Mouse (Mus musculus) layer of hippocampus, adult 18-20 months (tissue): ENCODE data around the gene Gnai1. TPM values are rescaled to one million over a fixed set of nuclear protein-coding genes. Genes with fewer than 3 reads are reported as not detected.
A peak's percentile ranks its signal among the peaks of the same experiment; 100 is the strongest.

ENCODE experiments used
- DNase-seq, 2 experiments: peaks; one replicate each; pipeline ENCODE4 v3.0.0; 2022; ENCODE audit warnings: low spot score in 2 of 2
- total RNA-seq, 2 experiments: library from RNA; stranded (reverse); gene quantifications; 2 replicates each; pipeline ENCODE4 v1.2.3; 2021

The Gnai1 gene
- total RNA-seq, 2 experiments from 2014 or later: 171 to 175 TPM

DNA sequence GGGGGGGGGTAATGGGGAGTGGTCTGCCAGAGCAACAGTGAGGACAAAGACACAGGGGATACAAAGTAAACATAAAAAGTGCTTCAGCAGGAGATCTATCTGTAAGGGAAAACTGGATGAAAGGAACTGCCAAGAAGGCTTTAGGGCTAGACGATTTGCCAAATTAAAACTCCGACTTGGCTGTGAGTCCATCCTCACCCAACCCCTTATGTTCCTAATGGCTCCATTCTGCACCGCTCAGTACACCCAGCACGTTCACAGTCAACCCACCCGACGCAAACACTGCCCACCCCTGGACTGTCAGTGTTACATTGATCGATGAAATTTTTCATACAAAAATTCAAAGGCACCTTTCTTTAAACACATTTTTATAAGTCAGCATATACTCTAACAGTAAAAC is 71.5 kb downstream of the Gnai1 start:
- no peak for DNase-seq

DNA sequence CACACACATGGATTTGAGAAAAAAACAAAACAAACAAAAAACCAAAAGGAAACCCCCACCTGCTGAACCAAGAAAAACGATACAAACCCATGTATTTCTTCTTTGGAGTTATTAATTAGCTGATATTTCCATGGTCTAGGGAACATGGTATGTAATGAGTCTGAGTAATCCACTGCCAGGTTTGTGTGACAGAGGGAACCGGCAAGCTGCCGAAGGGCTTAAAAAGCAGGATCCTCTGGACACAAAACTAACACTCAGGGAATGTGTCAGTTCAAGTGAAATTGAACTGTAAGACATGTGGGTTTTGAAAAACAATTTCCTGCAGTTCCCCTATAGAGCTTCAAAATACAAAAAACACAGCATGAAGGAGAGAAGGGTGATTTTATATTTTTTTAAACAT is 72.1 kb downstream of the Gnai1 start:
- no peak for DNase-seq

DNA sequence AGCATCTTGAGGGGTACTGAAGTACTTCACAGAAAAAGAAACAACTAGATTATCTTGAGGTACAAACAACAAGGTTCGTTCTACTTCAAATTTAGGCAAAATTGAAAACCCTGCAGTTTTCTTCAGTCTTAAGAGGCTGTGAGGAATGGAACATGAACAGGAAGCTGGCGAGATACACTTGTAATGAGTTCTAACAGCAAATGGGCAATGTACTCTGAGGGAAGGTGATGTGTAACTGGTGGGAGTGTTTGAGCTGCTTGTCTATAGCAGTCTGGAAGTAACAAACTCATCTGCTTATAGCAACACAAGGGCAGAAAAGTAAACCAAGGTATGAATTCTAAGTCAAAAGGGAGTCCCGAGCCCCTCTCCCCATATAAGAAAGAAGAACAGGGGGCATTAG is 78.1 kb downstream of the Gnai1 start:
- no peak for DNase-seq

DNA sequence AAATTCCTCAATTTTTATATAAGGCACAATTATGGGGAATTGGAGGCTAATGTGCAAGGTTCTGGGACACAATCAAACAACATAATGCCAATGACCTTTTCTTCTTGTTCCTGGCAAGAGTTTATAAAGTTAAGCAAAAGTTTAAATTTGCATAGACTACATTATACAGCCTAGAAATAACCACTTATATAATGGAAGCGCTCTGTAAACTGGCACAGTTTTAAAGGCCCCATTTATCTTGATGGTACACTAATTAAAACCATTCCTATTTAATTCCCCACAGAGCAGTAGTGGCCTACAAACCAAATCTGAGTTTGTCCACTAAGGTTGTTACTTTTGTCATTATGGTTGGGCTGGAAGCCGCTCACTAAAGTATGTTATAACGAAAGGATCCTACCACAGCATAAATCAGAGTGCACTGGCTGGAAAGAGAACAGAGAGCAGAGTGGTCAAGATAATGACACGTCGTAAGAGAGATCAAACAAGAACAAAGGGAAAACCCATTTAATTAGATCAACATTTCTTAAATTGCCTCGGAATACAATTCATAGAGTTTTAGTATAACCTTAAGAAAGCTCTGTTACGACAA is 85.7 kb downstream of the Gnai1 start:
- DNase-seq: no peak

DNA sequence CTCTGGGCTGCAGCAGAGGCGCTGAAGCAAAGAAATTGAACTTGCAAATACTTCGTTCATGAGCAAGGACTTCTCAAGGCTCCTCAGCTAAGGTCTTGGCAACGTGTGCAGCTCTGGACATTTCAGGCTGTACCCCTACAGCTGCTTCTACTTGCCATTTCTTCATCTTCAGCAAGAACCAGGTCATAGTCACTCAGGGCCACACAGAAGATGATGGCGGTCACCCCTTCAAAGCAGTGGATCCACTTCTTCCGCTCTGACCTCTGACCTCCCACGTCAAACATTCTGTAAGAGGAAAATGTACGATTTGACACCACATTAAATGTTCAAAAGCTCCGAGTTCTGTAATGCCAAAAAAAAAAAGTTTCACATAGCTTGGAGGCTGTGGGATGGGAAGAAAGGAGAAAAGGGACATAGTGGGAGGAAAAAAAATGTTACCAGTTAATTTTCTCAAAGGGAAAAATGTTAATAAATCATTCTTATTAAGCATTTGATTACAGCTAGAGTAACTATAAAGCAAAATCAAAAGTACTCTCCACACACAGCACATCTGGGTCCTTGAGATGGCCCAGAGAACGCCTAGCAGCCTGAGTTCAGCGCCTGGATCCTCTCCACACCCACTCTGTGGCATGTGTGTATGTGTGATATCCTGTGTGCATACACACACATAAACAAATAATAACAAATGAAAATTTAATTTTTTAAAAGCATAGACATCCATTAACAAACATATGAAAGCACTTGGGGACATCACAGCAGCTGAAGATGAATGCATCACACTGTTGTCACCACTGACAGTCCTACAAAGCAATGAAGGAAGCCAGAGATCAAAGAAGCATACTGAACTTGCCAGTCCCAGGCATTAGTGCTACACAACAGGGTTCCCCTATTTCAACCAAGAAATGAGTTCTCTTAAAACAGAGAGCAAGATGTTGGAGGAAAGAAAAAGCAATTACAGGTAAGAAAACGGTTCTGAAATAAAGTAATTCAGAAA is 86.6 kb downstream of the Gnai1 start:
- DNase-seq: no peak

DNA sequence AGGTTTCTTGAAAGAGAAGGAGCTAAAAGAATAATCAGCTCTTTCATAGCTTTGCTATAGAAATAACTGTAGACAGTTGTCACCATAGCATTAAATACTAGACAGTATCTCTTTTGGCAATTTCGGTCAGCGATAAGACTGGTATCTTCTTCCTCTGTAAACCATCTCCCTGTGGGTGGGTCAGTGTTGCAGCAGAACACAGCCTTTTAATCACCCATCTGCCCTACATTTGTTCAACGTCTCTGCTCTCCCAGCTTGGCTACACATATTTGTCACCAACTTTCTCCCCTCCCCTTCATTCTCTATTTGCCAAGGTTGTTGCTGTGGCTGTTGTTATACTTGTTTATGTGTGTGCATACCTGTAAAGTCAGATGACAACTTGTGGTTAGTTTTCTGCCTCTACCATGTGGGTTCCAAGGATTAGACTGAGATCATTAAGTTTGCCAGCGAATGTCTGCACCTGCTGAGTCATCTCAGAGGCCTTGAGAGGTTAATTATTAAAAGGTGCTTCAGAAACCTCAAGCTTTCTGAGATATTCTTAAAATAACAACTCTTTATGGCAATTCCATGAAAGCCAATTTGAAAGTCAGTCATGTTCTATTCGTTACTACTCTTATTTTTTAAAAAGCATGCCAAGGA is 109.7 kb downstream of the Gnai1 start:
- DNase-seq: no peak

DNA sequence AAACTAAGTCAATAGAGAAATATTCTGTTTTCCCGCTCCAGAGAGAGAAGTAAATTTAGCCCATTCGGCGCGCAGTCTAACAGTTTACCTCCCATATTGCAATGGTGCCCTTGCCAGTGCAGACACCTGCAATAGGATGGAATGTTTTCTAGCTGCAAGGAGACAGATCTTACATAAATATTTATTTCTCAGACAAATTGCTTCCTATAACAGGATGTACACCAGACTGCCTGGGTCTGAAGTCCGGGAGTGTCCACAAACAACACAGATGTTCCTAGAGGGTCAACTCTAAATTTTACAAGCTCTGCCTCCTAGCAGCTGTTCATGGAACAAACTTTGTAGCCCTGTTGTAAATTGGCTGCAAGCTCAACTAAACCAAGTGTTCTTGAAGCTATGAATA is 111.0 kb downstream of the Gnai1 start:
- no peak for DNase-seq

DNA sequence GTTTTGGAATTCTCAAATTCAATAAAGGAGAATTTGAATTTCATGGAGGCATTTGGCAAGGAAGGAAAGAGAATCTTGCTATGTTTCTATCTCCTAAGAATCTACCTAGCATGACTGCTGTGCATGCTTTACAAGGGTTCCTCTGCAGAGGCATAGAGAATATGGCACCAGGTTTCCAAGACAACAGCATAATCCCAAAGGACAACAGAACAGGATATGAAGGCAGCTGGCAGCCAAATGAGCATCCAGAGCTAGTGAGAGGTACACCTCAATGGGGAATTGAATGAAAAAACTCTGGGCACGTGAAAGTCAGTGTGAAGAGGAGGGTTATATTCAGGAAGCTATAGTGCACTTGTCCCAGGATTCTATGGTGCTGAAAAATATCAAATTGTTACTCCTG is 130.8 kb downstream of the Gnai1 start:
- DNase-seq: no peak

DNA sequence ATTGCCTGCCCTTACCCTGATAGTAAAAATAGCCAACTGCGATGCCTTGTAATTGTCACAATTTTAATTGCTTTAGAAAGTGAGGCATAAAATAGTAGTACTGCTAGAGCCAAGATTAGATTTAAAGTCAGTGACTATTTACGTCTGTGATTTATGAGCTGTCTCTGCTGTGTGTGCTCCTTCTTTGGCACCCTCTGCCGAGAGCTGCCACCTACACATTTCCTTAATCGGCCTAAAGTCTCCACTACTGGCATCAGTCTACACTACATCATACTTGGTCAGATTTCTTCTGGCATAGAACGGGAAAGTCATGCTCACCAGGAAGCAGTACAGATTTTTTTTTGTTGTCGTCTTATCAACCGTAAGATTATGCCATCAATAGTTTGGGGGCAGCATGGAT is 131.3 kb downstream of the Gnai1 start:
- DNase-seq: peak in 1 of 2 experiments; percentile 8

DNA sequence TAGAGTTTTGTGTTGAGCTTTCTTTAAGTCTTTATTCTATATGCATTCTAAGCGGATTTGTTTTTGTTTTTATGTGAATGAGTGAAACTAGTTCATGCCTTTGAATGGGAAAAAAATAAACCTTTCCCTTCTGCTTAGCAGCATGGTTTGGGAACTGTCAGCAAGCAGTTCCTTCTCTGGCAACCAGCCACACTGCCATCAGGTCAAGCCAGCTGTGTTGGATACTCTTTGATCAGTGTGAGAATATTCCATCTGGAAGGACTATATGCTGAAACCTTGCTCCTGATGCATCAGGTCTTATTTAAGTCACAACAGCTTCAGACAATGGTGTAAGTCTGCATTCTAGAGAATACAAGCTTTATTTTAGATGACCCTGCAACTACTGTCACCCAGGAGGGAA is 139.3 kb downstream of the Gnai1 start:
- peak in 1 of 2 experiments; percentile 4 for DNase-seq

DNA sequence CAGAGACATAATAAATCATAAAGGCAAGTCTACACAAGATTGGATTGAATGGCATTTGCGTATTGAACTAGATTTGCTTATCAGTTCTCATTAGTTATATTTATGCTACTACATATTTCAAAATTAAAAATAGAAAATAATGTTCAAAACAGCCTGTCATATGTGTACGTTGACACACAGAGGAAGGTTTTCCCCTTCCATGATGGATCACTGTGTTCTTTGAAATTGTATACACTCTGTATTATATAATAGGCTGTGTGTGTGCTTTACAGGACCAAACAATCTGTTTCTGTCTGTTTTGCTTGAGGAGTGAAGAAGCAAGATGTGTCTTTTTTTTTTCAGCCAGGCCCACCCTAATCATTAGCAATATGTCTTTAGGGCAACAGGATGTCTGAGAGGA is 141.9 kb downstream of the Gnai1 start:
- no peak for DNase-seq

DNA sequence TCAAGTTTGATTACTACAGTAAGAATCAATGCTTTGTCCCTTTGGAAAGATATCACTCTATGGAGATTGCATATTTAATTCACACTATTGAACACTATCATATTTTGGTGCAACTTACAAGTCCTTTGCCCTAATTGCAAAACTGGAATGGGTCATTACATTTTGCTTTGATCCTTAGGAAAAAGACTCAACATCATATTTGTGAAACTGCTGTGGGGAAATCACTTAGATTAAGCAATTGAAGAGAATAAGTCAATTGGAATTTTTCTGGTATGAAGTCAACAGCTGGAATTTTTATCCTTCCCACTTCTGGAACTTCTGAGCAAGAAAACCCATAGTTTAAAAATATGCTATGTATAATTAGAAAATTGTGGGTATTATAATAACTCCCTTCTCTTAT is 142.3 kb downstream of the Gnai1 start:
- DNase-seq: no peak
